Mouse (Mus musculus): Measurements from ENCODE around the gene Hyou1. TPM values are rescaled to one million over a fixed set of nuclear protein-coding genes. Genes with fewer than 3 reads are reported as not detected.

Gene Hyou1
- polyA plus RNA-seq, 1 experiment from 2014 or later, result 26.7 TPM

- Histone ChIP-seq H3K9ac (no peak overlapping the region), H3K9me3 (no peaks in the 10 kb centered on the region), H3K27ac (no peak overlapping the region), H3K4me1 (peaks cover 35% of the 10 kb centered on the region), H3K4me2 (no peak overlapping the region), H3K36me3 (replicated peaks) (peaks cover 48% of the 10 kb centered on the region), H3K4me3 (replicated peaks) (no peak overlapping the region), H3K27me3 (no peaks in the 10 kb centered on the region)
- ATAC-seq (ENCODE audit: low FRiP score), result no peak
- 94% methylated on average over 5 of the region's 5 CpGs for WGBS
Observed at GRCm38 (mm10) chr9:44341487-44341886, 37.8 kb upstream of the Hyou1 start.

- H3K4me2 ChIP-seq, result no peak overlapping the region
- no peak overlapping the region for H3K9ac ChIP-seq
- ATAC-seq (ENCODE audit: low FRiP score), result no peak
- no peaks in the 10 kb centered on the region for H3K27me3 ChIP-seq
- H3K36me3 ChIP-seq (replicated peaks), result peaks cover 47% of the 10 kb centered on the region
- peaks cover 28% of the 10 kb centered on the region for H3K4me1 ChIP-seq
- no peaks in the 10 kb centered on the region for H3K9me3 ChIP-seq
- 88% methylated on average over 3 of the region's 3 CpGs for WGBS
- H3K27ac ChIP-seq, result no peak overlapping the region
- no peak overlapping the region for H3K4me3 ChIP-seq (replicated peaks)
Observed at GRCm38 (mm10) chr9:44342173-44342572, 37.1 kb upstream of the Hyou1 start.

- H3K9me3 ChIP-seq, result no peaks in the 10 kb centered on the region
- no peak overlapping the region for H3K4me3 ChIP-seq (replicated peaks)
- peaks cover 47% of the 10 kb centered on the region for H3K36me3 ChIP-seq (replicated peaks)
- H3K27ac ChIP-seq, result 0 out of 2 replicates have a peak overlapping the region, but pooled peaks have one; percentile 20
- peak overlapping the region; percentile 6; the same call in 1 of the 2 replicates for H3K4me2 ChIP-seq
- H3K9ac ChIP-seq, result peak overlapping the region; percentile 83; the same call in 1 of the 2 replicates
- H3K27me3 ChIP-seq, result no peaks in the 10 kb centered on the region
- ATAC-seq (ENCODE audit: low FRiP score), result no peak
- H3K4me1 ChIP-seq, result peaks cover 23% of the 10 kb centered on the region
- 93% methylated on average over 1 of the region's 1 CpGs for WGBS
Observed at GRCm38 (mm10) chr9:44342605-44343004, 36.7 kb upstream of the Hyou1 start.

- Histone ChIP-seq H3K36me3 (replicated peaks) (peaks cover 50% of the 10 kb centered on the region), H3K27me3 (no peaks in the 10 kb centered on the region), H3K9me3 (no peaks in the 10 kb centered on the region), H3K9ac (peak overlapping the region; percentile 83), H3K4me1 (peaks cover 18% of the 10 kb centered on the region), H3K4me2 (peak overlapping the region; percentile 53), H3K4me3 (replicated peaks) (peak overlapping the region; percentile 88), H3K27ac (peak overlapping the region; percentile 98)
- 13% methylated on average over 6 of the region's 6 CpGs for WGBS
- peak; percentile 8; the same call in 1 of the 2 replicates for ATAC-seq (ENCODE audit: low FRiP score)
Observed at GRCm38 (mm10) chr9:44343290-44343689, 36.0 kb upstream of the Hyou1 start.

- peaks cover 18% of the 10 kb centered on the region for H3K4me1 ChIP-seq
- peak within 1 kb of the TSS; percentile 53 for H3K4me2 ChIP-seq
- ATAC-seq (ENCODE audit: low FRiP score), result peak; percentile 97
- peak within 1 kb of the TSS; percentile 83 for H3K9ac ChIP-seq
- H3K9me3 ChIP-seq, result no peaks in the 10 kb centered on the region
- H3K36me3 ChIP-seq (replicated peaks), result peaks cover 51% of the 10 kb centered on the region
- peak within 1 kb of the TSS; percentile 98 for H3K27ac ChIP-seq
- H3K27me3 ChIP-seq, result no peaks in the 10 kb centered on the region
- WGBS, result under 1% methylated on average over 39 of the region's 39 CpGs
- peak within 1 kb of the TSS; percentile 88 for H3K4me3 ChIP-seq (replicated peaks)
Observed at GRCm38 (mm10) chr9:44343781-44344421, 35.4 kb upstream of the Hyou1 start, which contains the start of gene Hmbs. TSS of gene Hmbs (minus strand) at chr9:44344228.

GRCm38 (mm10) chr9:44345570-44346433 is 33.5 kb upstream of the Hyou1 start:
- H3K36me3 ChIP-seq (replicated peaks), result peaks cover 54% of the 10 kb centered on the region

GRCm38 (mm10) chr9:44347166-44347565 is 32.1 kb upstream of the Hyou1 start:
- Histone ChIP-seq H3K27me3 (no peaks in the 10 kb centered on the region), H3K27ac (no peak overlapping the region), H3K4me1 (peaks cover 17% of the 10 kb centered on the region), H3K9me3 (no peaks in the 10 kb centered on the region), H3K36me3 (replicated peaks) (peaks cover 61% of the 10 kb centered on the region), H3K4me3 (replicated peaks) (no peak overlapping the region), H3K4me2 (no peak overlapping the region), H3K9ac (no peak overlapping the region)
- 91% methylated on average over 9 of the region's 9 CpGs for WGBS
- ATAC-seq (ENCODE audit: low FRiP score), result no peak

More at GRCm38 (mm10) chr9:44345570-44346433, 33.5 kb upstream of the Hyou1 start:
- peaks cover 18% of the 10 kb centered on the region for H3K4me1 ChIP-seq
- no peaks in the 10 kb centered on the region for H3K27me3 ChIP-seq
- no peak overlapping the region for H3K4me3 ChIP-seq (replicated peaks)
- H3K27ac ChIP-seq, result no peak overlapping the region
- H3K4me2 ChIP-seq, result no peak overlapping the region
- ATAC-seq (ENCODE audit: low FRiP score), result no peak
- no peak overlapping the region for H3K9ac ChIP-seq
- no peaks in the 10 kb centered on the region for H3K9me3 ChIP-seq
- 87% methylated on average over 6 of the region's 6 CpGs for WGBS

- H3K36me3 ChIP-seq (replicated peaks), result peaks cover 66% of the 10 kb centered on the region
- ATAC-seq (ENCODE audit: low FRiP score), result no peak
- H3K4me2 ChIP-seq, result no peak overlapping the region
Observed at GRCm38 (mm10) chr9:44347621-44348020, 31.7 kb upstream of the Hyou1 start.

GRCm38 (mm10) chr9:44348546-44348945 is 30.7 kb upstream of the Hyou1 start:
- Histone ChIP-seq H3K9me3 (no peaks in the 10 kb centered on the region), H3K4me1 (peaks cover 5% of the 10 kb centered on the region), H3K27ac (no peak overlapping the region), H3K36me3 (replicated peaks) (peaks cover 75% of the 10 kb centered on the region), H3K9ac (no peak overlapping the region), H3K4me3 (replicated peaks) (no peak overlapping the region), H3K27me3 (no peaks in the 10 kb centered on the region), H3K4me2 (no peak overlapping the region)
- ATAC-seq (ENCODE audit: low FRiP score), result no peak
- WGBS, result 97% methylated on average over 4 of the region's 4 CpGs

More at GRCm38 (mm10) chr9:44347621-44348020, 31.7 kb upstream of the Hyou1 start:
- Histone ChIP-seq H3K9me3 (no peaks in the 10 kb centered on the region), H3K27me3 (no peaks in the 10 kb centered on the region), H3K9ac (no peak overlapping the region), H3K4me3 (replicated peaks) (no peak overlapping the region), H3K4me1 (peaks cover 13% of the 10 kb centered on the region), H3K27ac (no peak overlapping the region)
- 91% methylated on average over 4 of the region's 4 CpGs for WGBS

GRCm38 (mm10) chr9:44351396-44351795 is 27.9 kb upstream of the Hyou1 start:
- WGBS, result 94% methylated on average over 4 of the region's 4 CpGs
- Histone ChIP-seq H3K27me3 (no peaks in the 10 kb centered on the region), H3K4me2 (no peak overlapping the region), H3K9ac (no peak overlapping the region), H3K9me3 (no peaks in the 10 kb centered on the region), H3K4me1 (no peaks in the 10 kb centered on the region), H3K4me3 (replicated peaks) (no peak overlapping the region), H3K36me3 (replicated peaks) (peaks cover 97% of the 10 kb centered on the region), H3K27ac (no peak overlapping the region)
- no peak for ATAC-seq (ENCODE audit: low FRiP score)

- Histone ChIP-seq H3K4me2 (no peak overlapping the region), H3K27ac (no peak overlapping the region), H3K4me1 (no peaks in the 10 kb centered on the region), H3K9ac (0 out of 2 replicates have a peak overlapping the region, but pooled peaks have one; percentile 25), H3K36me3 (replicated peaks) (peaks cover 96% of the 10 kb centered on the region), H3K4me3 (replicated peaks) (no peak overlapping the region), H3K27me3 (no peaks in the 10 kb centered on the region), H3K9me3 (no peaks in the 10 kb centered on the region)
- ATAC-seq (ENCODE audit: low FRiP score), result no peak
- WGBS, result 92% methylated on average over 10 of the region's 10 CpGs
Observed at GRCm38 (mm10) chr9:44352337-44352736, 27.0 kb upstream of the Hyou1 start.

- Histone ChIP-seq H3K27ac (no peak overlapping the region), H3K9me3 (no peaks in the 10 kb centered on the region), H3K36me3 (replicated peaks) (peaks cover 96% of the 10 kb centered on the region), H3K4me3 (replicated peaks) (no peak overlapping the region), H3K4me1 (no peaks in the 10 kb centered on the region), H3K9ac (no peak overlapping the region), H3K27me3 (no peaks in the 10 kb centered on the region), H3K4me2 (no peak overlapping the region)
- ATAC-seq (ENCODE audit: low FRiP score), result no peak
- 98% methylated on average over 6 of the region's 6 CpGs for WGBS
Observed at GRCm38 (mm10) chr9:44353142-44353541, 26.1 kb upstream of the Hyou1 start.

Data from forebrain, embryonic 12.5 days (tissue).